Comparison of ENCODE assay signal across 12 mouse cellular contexts in the genomic region with DNA sequence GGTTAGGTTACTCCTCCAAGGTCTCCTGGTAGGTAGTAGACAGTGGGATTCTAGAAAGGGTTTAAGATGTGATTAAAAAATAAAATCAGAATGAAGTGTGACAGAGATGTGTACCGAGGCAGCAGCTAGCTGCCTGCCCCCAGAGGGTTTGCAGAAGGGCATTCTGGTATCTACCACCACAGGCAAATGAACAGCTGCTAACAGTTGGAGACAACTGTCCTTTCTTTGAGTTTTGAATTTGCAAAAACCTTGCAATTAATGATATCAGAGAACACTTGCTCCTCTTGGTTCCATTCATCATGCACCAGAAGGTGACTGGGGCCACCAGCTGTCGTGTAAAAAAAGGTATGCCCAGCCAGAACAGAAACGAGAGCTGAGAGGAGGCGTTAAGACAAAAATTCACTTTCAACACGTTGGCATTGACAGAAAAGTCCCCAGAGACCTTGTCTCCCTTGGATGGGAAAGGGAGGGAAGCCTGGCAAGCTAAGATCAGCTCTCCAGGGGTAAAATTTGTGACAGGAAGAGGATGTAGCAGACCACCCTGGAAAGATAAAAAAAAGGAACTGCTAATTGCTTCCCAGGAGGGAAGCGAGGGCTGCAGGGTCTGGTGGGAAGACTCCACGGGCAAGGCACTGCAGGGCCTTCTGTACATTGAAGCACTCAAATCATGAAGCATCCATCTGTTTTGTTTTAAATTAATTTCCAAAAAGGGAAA. TPM values are rescaled to one million over a fixed set of nuclear protein-coding genes. Genes with fewer than 3 reads are reported as not detected.
DNase-seq lines count a peak whose midpoint lies in the region; ATAC-seq and TF ChIP-seq lines count a peak whose summit lies in the region.
"Had no signal": no experiment of that assay in that cellular context is flagged by ENCODE, and none has a peak within 500 bp of the region (broad histone marks: within the 10 kb centered on the region; RNA-seq: fewer than 3 reads in every experiment).

No protein-coding gene starts in this region.

- H3K4me1 ChIP-seq in liver, embryonic 11.5 days (replicated peaks; ENCODE audit: control insufficient read depth, insufficient read depth, low read length) = no peaks in the 10 kb centered on the region; the same call in 1 of the 2 replicates
- peaks cover 3% of the 10 kb centered on the region for H3K4me1 ChIP-seq in liver, postnatal 0 days (ENCODE audit: insufficient read depth)
- H3K4me1 ChIP-seq in embryonic facial prominence, embryonic 12.5 days = peaks cover 18% of the 10 kb centered on the region
- no peaks in the 10 kb centered on the region for H3K4me1 ChIP-seq in thymus, adult 2 months (replicated peaks; ENCODE audit: control insufficient read depth, insufficient read depth, low read length)

- WGBS in liver, embryonic 11.5 days = 13% methylated on average over 7 of the region's 7 CpGs
- 23% methylated on average over 7 of the region's 7 CpGs for WGBS in liver, postnatal 0 days (ENCODE audit: insufficient replicate concordance)
- 20% methylated on average over 7 of the region's 7 CpGs for WGBS in embryonic facial prominence, embryonic 12.5 days
- 53% methylated on average over 7 of the region's 7 CpGs for WGBS in thymus, adult 2 months

- H3K4me3 ChIP-seq in liver, embryonic 11.5 days (ENCODE audit: low read depth, low read length) = no peak overlapping the region
- H3K4me3 ChIP-seq in liver, postnatal 0 days (ENCODE audit: low read depth, low read length) = no peak overlapping the region
- H3K4me3 ChIP-seq in embryonic facial prominence, embryonic 12.5 days = no peak overlapping the region
- H3K4me3 ChIP-seq in thymus, adult 2 months (ENCODE audit: control insufficient read depth, insufficient read depth, low read length) = no peak overlapping the region
- H3K4me3 ChIP-seq: gastrocnemius, adult 2 months; liver, embryonic 15.5 days had no signal

- H3K4me2 ChIP-seq in liver, embryonic 11.5 days = no peak overlapping the region
- H3K4me2 ChIP-seq in liver, postnatal 0 days (ENCODE audit: low read depth, low read length) = no peak overlapping the region
- no peak overlapping the region; the same call in 1 of the 2 replicates for H3K4me2 ChIP-seq in embryonic facial prominence, embryonic 12.5 days (replicated peaks)
- H3K4me2 ChIP-seq: liver, embryonic 15.5 days had no signal

- ATAC-seq in liver, embryonic 11.5 days (replicated peaks; ENCODE audit: low FRiP score) = no peak
- no peak for ATAC-seq in liver, postnatal 0 days
- no peak for ATAC-seq in embryonic facial prominence, embryonic 12.5 days (ENCODE audit: insufficient number of reproducible peaks, insufficient read depth, low FRiP score, low TSS enrichment)
- peak; percentile 35; the same call in 1 of the 2 replicates for ATAC-seq in megakaryocyte progenitor cell, adult 5-6 weeks (replicated peaks; ENCODE audit: poor library complexity)

- peak; percentile 14 for DNase-seq in embryo, embryonic 10.5 days (ENCODE audit: low spot score)
- no peak for DNase-seq in embryo, embryonic 9.5 days (ENCODE audit: extremely low spot score)
- no peak for DNase-seq in liver, embryonic 11.5 days (ENCODE audit: low spot score)
- no peak for DNase-seq in liver, postnatal 0 days
- no peak for DNase-seq in thymus, adult 2 months
- DNase-seq in layer of hippocampus, adult 11-12 months (ENCODE audit: low spot score) = no peak
- DNase-seq: gastrocnemius, adult 2 months; kidney, adult 18-20 months; thymus, adult 18-20 months had no signal

- peak overlapping the region; percentile 3; the same call in 1 of the 2 replicates for H3K27ac ChIP-seq in liver, embryonic 11.5 days (ENCODE audit: low read depth, low read length)
- H3K27ac ChIP-seq in liver, postnatal 0 days (ENCODE audit: low read depth) = no peak overlapping the region
- H3K27ac ChIP-seq in embryonic facial prominence, embryonic 12.5 days = 0 out of 2 replicates have a peak overlapping the region, but pooled peaks have one; percentile 31
- no peak overlapping the region for H3K27ac ChIP-seq in thymus, adult 2 months (ENCODE audit: control insufficient read depth, insufficient read depth, low read length)
- H3K27ac ChIP-seq: gastrocnemius, adult 2 months; liver, embryonic 15.5 days had no signal

- H3K9ac ChIP-seq in liver, embryonic 11.5 days (ENCODE audit: low read depth, low read length) = no peak overlapping the region
- no peak overlapping the region for H3K9ac ChIP-seq in liver, postnatal 0 days (replicated peaks)
- 0 out of 2 replicates have a peak overlapping the region, but pooled peaks have one; percentile 7 for H3K9ac ChIP-seq in embryonic facial prominence, embryonic 12.5 days
- H3K9ac ChIP-seq: liver, embryonic 15.5 days had no signal

- H3K27me3 ChIP-seq in liver, embryonic 11.5 days (replicated peaks; ENCODE audit: control insufficient read depth, insufficient read depth, low read length) = no peaks in the 10 kb centered on the region
- no peaks in the 10 kb centered on the region for H3K27me3 ChIP-seq in liver, postnatal 0 days (ENCODE audit: insufficient read depth, low read length)
- H3K27me3 ChIP-seq in embryonic facial prominence, embryonic 12.5 days = no peaks in the 10 kb centered on the region
- no peaks in the 10 kb centered on the region for H3K27me3 ChIP-seq in thymus, adult 2 months (ENCODE audit: control insufficient read depth, insufficient read depth, low read length)
- H3K27me3 ChIP-seq: liver, embryonic 15.5 days had no signal

- no peak for TF ChIP-seq EP300 in liver, postnatal 0 days (IDR thresholded peaks at IDR 0.05; ENCODE audit: low read depth)

- TF ChIP-seq CTCF in liver, postnatal 0 days (IDR thresholded peaks at IDR 0.05; ENCODE audit: low read depth) = no peak
- TF ChIP-seq CTCF in thymus, adult 2 months (IDR thresholded peaks at IDR 0.05; ENCODE audit: borderline replicate concordance, control insufficient read depth, extremely low read depth, insufficient read depth, low read length, poor library complexity) = no peak

- no peaks in the 10 kb centered on the region for H3K36me3 ChIP-seq in liver, embryonic 11.5 days (ENCODE audit: control insufficient read depth, insufficient read depth, low read length)
- H3K36me3 ChIP-seq in liver, postnatal 0 days (replicated peaks; ENCODE audit: insufficient read depth, low read length) = no peaks in the 10 kb centered on the region
- H3K36me3 ChIP-seq in embryonic facial prominence, embryonic 12.5 days = no peaks in the 10 kb centered on the region
- no peaks in the 10 kb centered on the region for H3K36me3 ChIP-seq in thymus, adult 2 months (ENCODE audit: control insufficient read depth, insufficient read depth, low read length)
- H3K36me3 ChIP-seq: liver, embryonic 15.5 days had no signal

- TF ChIP-seq POLR2A in thymus, adult 2 months (IDR thresholded peaks at IDR 0.05; ENCODE audit: control insufficient read depth, extremely low read depth, insufficient read depth, low read length, poor library complexity) = no peak

- H3K9me3 ChIP-seq in liver, embryonic 11.5 days (ENCODE audit: control insufficient read depth, low read length) = no peaks in the 10 kb centered on the region
- no peaks in the 10 kb centered on the region for H3K9me3 ChIP-seq in liver, postnatal 0 days (ENCODE audit: low read length)
- no peaks in the 10 kb centered on the region for H3K9me3 ChIP-seq in embryonic facial prominence, embryonic 12.5 days
- H3K9me3 ChIP-seq: liver, embryonic 15.5 days had no signal

RNA-seq across cellular contexts. Expression of a gene that starts 24.6 kb away (rescaled TPM):
- 33.6 and 38.6 TPM in 2 replicates for polyA plus RNA-seq in liver, embryonic 11.5 days (2014; fragmentation: Nextera tagmentation; extraction: Ambion mirVana)
- 25.6 and 26.4 TPM in 2 replicates for polyA plus RNA-seq in liver, postnatal 0 days (2015; fragmentation: Nextera tagmentation; extraction: Ambion mirVana)
- 96.3 and 101 TPM in 2 replicates for polyA plus RNA-seq in embryonic facial prominence, embryonic 12.5 days (2016; fragmentation: Nextera tagmentation; extraction: Ambion mirVana)
- total RNA-seq in megakaryocyte progenitor cell, adult 5-6 weeks (2015) = 12.8 and 19.5 TPM in 2 replicates
- total RNA-seq in megakaryocyte progenitor cell, adult 5-6 weeks (2017) = 32.5 and 34.0 TPM in 2 replicates
- 25.2 and 28.9 TPM in 2 replicates for polyA plus RNA-seq in thymus, adult 2 months (2012; rRNA removed)

Comparison
In these comparisons a context has a peak if more than half of its experiments do, and no peak if none do; other contexts are left out.
1. H3K27ac ChIP-seq: peak in liver, embryonic 11.5 days (single experiment) and embryonic facial prominence, embryonic 12.5 days (single experiment); none in liver, postnatal 0 days (single experiment) and thymus, adult 2 months (single experiment).